Mouse (Mus musculus) thymus, adult 18-20 months (tissue): ENCODE results near the gene Dnm2.

ENCODE experiments used
- DNase-seq, 2 experiments: peaks; one replicate each; pipeline ENCODE4 v3.0.0; 2022; ENCODE audit warnings: mixed read lengths in 2 of 2

Gene Dnm2

DNA sequence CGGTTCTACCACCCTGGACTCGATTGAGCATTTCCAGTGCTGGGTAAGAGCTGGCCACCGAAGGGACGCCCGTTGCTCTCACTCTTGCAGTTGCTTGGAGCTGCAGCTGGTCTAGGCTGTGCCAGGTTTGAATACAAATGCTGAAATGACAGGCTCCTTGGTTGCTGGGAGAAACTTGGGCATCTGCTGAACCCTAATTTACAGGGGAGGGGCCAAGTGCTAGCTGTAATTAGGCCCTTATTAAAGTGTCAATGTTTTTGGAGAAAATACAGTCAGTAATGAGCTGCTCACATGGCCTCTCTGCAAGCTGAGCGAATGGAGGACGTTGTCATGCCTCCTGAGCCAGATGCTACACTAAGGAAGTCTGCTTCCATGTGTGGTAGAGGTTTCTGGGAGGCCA, 6.0 kb downstream of the Dnm2 start:
- DNase-seq = no peak

DNA sequence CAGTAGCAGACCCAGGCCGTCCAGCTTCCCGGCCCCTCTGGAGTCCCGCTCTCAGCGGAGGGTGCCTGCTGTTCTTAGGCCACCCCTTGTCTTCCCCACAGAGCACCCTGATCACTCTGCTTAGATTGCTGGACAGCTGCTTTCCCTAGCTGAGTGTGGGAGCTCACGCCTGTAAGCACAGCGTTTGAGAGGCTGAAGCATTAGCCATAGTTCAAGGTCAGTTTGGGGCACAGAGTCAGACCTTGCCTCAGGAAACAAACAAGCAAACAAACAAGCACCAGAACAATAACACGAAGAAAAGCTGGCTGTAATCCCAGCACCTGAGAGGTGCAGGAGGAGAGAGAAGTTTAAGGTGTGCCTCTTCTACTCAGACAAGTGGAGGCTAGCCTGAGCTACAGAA, 7.4 kb downstream of the Dnm2 start:
- DNase-seq = no peak

DNA sequence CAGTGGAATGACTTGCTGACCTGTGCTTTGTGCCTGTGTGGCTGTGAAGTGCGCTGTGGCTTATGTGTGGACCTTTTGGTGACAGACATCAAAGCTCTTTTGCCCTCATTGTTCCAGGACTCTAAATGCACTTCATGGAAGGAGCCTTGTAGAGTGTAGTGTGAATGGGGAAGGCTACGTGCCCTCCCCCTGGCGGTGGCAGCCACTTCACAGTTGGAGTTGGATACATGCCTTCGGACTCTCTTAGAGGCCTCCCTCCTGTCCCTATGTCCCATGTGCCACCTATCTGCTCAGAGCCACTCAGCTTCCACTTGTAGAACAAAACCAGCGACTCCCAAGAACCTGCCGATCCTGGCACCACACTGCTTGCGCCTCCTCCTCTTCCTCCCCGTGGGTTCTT, 9.1 kb downstream of the Dnm2 start:
- DNase-seq = no peak

DNA sequence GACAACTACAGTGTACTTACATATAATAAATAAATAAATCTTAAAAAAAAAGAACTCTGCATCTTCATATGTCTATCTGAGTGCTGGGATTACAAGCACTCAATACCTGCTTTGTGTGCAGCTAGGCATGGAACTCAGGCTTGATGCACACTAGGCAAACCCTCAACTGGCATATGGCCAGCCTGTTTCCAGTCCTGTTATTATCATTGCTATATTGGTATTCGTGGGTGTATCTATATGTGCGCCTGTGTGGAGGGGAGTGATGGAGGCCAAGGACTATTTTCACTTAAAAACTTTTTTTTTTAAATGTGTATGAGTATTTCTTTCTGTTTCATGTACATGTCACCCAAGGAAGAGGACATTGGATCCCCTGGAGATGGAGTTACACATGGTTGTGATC, 9.7 kb downstream of the Dnm2 start:
- no peak for DNase-seq

DNA sequence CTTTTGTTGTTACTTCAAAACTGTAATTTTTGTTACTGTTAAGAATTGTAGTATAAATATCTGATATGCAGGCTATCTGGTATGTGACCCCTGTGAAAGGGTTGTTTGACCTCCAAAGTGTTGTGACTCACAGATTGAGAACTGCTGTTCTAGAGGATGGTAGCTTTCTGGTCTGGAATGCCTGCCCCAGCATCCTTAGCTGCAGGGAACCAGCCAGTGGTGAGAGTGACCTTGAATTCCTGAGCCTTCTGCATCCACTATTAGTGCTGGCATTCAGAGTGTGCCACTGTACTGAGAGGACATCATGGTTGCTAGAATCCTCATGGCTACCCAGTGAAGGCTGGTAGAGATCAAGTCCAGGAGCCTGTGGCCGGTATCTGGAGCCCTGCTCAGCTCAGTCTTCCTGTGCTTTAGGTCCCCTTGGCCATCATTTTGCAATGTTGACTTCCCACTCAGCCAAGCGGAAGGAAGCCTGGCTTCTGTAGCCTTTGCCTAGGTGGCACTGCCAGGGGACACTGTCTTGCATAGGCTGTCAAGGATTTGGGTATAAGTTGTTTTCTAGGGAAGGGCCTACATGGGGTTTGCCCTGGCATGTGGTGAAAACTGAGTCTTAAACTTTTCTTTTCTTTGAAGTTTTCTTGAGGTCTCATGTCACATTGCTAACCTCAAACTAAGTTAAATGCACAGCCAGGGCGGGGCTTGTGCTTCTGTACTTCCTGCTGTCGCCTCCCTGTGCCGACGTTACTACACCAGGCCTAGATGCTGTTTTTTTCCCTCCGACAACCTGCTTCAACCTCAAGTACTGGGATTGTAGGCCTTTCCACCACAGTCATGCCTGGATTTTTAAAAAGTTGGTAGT, 11.3 kb downstream of the Dnm2 start:
- DNase-seq = peak; percentile 54 to 78

DNA sequence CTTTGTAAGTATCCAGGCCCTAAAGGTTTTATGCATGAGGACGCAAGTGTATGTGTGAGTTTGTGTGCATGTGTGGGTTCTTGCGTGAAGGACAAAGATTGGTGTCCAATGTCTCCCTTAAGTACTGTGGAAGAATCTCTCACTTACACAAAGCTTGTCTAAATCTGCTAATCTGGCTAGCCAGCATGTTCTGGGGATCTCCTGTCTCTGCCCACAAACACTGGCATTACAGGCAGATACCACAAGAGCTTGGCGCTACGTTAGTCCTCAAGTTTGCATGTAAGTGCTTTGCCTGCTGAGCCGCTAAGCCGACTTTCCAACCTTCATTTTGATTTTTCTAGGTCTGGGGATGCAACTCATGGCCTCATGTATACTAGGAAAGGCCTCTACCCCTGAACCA, 12.9 kb downstream of the Dnm2 start:
- no peak for DNase-seq

DNA sequence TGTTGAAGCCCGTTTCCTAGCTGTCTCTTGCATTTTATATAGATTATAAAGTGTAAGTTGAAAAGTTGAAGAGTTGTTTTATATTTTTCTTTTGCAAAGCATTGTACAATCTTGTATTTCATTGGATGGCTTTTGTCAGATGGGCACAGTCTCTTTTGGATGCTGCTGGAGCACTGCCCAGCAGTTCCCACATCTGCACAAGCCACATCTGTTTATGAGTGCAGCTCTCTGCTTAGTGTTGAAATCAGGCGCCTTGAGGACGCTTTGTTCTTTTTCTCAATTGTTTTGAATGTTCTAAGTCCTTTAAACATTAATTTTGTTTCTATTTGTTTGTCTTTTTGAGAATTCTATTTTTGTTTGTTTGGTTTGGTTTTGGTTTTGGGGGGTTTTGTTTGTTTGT, 13.5 kb downstream of the Dnm2 start:
- no peak for DNase-seq

DNA sequence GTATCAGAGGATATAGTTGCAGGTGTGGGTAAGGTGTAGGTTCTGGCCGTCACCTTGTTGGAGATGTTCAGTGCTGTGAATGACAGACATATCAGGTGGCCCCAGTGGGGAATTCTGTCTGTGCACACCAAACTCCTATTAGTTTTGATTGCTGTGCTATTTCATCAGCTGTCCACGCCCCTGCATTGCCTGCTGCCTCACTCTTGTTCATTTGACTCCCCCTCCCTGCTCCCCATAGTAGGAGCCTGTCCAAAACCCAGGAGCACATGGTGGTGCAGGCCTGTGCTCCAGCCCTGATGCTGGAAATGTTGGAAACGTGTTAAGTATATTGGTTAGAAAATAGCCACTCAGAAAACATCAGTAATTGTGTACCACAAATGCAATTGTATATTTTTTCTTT, 14.7 kb downstream of the Dnm2 start:
- DNase-seq = no peak

DNA sequence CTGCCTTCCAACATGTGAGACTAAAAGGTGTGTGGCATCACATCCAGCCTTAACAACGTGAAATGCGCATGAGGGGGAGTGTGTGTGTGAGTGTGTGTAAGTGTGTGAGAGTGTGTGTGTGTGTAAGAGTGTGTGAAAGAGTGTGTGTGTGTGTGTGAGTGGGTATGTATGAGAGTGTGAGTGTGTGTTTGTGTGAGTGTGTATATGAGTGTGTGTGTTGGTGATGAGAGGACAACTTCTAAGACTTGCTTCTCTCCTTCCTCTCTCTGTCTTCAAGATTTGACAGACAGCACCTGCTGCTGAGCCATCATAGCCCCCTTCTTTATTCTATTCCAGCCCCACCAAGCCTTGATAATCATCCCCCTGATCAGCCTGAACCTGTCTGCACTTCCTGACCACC, 15.2 kb downstream of the Dnm2 start:
- no peak for DNase-seq

DNA sequence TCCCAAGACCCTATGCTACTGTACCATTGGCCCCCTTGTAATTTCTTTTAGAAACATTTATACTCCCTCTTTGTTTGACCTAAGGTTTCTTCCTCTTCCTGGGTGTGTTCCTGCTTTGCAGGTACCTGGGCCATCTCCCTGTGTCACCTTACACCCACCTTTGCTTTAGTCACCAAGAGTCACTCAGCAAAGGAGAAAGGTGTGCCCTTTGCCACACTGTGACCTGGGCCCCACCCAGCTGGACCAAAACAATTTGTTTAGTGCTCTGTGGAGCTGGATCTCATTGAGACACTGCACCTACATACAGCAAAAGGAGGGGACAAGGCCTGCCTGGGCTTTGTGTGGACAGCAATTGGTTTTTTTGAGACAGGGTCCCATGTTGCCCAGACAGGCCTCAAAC, 15.7 kb downstream of the Dnm2 start:
- DNase-seq = no peak

DNA sequence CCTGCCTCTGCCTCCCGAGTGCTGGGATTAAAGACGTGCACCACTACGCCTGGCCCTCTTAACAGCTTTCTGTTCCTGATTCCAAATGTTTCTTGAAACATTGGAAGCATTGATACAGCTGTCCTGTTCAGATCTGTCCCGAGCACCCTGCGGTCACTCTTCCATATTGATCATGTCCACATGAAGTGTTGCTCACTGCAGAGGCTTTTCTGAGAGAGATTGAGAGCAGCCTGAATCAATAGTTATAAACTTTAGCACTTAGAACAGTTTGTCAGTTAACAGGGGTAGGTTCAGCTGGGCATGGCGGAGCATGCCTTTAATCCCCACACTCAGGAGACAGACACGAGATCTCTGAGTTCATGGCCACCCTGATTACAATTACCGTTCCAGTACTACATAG, 19.1 kb downstream of the Dnm2 start:
- DNase-seq = no peak

DNA sequence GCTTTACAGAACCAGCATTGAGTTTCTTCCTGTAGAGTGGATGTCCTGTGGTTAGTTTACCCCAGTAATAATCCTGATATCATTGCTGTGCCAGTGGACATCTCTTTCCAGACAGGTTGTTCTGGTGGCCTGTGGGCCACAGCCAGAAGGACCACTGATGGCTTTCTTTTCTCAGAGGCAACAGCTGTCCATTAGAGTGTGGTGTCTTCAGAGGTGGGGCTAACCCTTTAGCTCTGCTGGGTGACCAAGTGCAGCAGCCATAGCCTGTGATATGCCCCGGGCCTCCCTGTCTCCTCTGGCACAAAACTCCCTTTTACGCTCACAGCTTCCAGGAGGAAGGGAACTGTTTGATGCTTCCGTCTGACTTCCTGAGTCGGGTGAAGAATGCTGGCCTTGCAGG, 19.9 kb downstream of the Dnm2 start:
- DNase-seq = no peak

DNA sequence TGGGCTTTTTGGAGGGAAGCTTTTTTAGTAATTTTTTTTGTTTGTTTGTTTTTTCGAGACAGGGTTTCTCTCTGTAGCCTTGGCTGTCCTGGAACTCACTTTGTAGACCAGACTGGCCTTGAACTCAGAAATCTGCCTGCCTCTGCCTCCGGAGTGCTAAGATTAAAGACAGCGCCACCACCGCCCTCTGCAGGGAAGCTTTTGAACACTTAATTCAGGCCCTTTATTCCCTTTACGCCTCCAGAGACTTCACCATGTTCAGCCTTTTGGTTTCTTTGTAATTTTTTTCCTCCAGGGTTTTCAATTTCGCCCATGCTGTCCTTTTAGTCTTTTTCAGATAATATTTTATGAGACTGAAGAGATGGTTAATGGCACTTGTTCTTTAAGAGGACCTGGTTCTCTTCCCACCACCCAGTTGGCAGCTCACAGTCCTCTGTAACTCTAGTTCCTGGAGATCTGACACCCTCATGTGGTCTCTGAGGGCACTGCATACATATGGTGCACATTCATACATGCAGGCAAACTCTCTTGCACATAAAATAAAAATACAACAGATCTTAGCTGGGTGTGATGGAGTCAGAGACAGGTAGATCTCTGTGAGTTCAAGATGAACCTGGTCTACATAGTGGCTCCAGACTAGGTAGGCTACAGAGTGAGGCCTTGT, 20.5 kb downstream of the Dnm2 start:
- no peak for DNase-seq

DNA sequence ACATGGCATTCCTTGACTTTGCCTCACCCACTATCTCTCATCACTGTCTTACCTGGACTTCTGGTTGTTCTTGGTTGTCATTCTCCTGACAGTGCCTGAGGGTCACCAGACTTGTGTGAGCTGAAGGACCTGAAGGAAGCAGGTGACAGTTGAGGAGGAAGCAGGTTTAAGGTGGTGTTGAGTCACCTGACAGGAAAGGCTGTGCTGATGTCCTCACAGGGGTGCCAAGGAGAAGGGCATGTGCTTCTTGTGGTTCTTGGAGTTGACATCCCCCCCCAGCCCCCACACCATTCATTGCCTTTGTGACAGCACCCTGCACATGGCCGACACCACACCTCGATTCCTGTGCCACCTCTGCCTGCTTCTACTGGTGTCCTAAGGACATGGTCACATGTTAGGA, 23.1 kb downstream of the Dnm2 start:
- no peak for DNase-seq

DNA sequence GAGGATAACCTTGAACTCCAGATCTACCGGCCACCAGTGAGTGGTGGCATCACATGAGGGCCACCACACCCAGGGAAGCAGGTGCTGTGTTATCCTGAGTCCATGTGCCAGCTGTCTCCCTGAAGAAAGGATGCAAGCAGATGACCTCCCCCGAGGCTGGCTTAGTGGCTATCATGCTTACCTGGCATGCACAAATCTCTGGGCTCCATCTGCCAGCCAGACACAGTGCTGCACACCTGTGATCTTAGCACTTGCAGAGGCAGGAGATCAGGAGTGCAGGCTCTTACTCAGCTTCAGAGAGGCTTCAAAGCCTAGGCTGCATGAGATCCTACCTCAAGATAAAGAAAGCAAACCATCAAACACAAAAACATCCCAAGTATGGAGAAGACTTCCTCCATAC, 25.0 kb downstream of the Dnm2 start:
- DNase-seq = peak in 1 of 2 experiments; percentile 44

DNA sequence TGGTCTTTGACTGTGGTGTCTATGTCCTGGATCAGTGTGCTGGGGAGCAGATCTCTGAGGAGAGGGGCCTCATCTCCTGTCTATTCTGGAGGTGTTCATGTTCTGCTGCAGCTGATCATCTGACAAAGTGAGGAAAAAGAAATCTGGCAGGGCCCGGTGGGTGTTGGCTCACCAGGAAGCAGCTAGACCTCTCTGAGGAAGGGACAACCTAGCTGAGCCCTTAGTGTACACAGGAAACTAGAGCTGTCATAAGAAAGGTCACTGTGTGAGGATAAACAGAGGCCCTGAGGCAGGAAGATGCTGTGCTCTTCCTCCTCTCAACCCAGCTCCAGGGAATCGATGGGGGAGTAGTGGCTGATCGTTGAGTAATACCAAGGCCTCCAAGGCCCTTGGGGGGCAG, 25.6 kb downstream of the Dnm2 start:
- DNase-seq = no peak

DNA sequence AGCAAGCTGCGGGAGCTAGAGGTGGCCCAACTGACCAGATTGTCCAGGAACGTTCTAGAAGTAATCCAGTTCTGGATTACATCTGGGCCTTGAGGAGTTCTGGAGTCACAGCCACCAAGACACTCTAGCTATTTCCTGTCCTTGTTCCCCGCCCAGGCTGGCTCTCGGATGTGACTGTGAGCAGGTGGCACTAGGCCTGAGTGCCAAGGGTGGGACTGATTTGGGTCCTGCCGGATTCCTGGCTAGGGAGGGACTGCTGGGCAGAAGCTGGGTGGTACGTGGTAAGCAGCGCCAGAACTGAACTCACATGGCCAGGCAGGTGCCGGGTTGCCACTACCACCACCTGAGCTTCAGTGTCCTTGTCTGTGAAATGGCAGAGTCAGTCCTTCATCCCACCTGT, 26.7 kb downstream of the Dnm2 start:
- no peak for DNase-seq

DNA sequence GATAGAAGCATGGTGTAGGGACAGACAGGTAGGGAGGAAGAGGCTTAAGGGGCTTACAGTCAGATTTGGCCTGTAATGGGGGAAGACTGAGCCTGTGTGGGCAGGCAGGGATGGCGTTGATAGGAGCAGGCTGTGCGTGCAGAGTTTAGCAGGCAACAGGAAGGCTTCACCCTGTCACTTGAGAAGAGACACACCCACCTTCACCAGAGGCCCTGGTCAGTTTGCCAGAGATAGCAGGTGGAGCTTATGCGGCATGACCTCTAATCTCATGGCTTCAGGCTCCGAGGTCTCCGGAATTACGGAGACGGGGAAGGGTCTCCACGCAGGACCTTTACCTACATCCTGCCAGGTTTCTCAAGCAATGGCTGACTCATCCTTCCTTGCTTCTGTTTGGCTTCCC, 27.2 kb downstream of the Dnm2 start:
- no peak for DNase-seq

DNA sequence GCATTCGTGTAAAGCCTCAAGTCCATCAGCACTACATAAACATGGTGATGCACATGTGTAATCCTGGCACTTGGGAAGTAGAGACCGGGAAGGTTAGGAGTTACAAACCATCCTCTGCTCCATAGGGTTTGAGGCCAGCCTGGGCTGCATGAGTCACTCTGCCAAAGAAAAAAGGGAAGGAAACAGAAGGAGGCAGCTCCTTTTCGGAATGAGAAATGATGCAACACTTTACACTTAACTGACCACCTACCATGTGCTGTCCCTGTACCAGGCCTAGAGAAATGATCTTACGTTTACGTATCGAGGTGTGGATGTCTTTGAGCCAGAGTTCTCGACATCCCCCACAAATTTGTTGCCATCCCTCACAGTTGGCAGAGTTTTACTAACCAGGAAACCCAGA, 28.3 kb downstream of the Dnm2 start:
- no peak for DNase-seq

DNA sequence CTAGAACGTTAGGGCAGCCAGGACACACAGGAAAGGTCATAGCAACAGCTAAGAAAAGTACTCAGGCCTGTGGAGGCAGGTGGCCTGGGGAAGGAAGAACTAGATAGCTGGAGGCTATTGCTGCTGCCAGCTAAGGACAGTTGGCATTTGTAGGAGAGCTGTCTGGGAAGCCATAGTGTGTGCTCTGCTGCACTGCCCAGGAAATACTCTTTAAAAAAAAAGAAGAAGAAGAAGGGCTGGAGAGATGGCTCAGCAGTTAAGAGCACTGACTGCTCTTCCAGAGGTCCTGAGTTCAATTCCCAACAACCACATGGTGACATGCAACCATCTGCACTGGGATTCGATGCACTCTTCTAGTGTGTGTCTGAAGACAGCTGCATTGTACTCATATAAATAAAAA, 28.8 kb downstream of the Dnm2 start:
- no peak for DNase-seq

DNA sequence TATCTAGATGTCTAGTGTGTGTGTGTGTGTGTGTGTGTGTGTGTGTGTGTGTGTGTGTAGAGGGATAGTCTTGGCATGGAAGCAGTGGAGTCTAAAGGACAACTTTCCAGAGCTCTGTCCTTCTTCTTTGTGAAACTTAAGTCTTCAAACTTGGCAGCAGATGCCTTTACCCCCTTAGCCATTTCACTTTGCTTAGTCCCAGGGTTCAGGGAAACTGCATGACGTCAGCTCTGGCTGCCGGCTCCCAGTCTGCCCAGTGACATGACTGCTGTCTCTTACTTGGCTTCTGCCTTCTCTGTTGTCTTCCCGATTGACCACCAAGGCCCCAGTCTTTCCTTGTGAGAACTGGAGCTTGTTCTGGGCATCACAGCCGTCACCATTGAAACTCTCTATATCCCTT, 29.8 kb downstream of the Dnm2 start:
- no peak for DNase-seq

DNA sequence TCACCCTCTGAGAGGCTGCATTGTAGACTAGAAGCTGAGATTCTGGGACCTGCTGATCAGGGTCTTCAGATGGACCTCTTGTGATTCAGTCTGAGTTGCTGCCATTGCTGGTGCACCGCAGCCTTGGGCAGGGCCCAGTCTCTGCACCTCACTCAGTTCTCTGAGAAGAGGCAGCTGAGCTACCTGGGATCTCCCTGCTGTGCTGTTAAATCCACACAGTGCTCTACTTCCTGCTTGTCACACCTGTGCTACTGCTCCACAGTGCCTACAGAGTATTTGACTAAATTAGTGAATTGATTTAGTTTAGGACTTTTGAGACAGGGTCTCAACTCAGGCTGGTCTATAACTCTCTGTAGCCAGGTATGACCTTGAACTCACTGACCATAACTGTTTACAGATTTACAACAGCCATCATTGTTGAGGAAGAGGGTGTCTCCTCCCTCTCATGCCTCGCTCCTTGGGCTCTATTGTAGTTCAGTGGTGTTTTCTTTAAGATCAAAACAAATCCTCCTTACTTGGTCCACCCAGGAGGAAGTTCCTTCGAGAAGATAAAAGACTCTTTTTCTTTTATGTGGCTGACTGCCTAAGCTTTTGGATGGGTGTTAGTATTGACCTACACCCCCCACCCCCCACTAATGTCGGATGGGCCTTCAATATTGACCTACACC, 30.5 kb downstream of the Dnm2 start:
- DNase-seq = no peak

DNA sequence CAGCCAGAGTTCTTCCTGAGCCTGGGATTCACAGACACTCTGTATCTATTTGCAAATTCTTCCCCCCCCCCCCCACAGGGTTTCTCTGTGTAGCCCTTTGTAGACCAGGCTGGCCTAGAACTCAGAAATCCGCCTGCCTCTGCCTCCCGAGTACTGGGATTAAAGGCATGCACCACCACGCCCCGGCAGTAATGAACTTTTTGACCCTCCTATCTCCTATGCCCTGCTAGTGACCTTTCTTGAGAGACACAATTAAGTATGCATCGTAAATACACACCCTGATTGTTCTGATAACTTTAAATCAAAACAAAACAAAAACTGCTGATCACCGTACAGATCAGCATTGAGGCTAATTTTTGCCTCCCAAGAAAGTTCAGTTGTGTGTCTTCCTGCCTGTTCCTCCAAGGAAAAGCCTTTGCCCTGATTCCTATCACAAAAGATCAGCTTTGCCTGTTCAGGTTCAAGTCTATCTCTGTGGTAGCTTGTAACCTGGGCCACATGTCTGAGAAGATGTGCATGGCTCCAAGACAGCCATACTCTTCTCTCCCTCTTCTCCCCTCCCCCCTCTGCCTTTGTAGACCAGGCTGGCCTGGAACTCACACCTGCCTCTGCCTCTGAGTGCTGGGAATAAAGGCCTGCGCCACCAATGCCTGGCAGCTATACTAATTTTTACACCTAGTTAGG, 31.7 kb downstream of the Dnm2 start:
- DNase-seq = no peak
